Mouse (Mus musculus): ENCODE results near the gene Pgf. TPM values are rescaled to one million over a fixed set of nuclear protein-coding genes. Genes with fewer than 3 reads are reported as not detected.

Gene Pgf
- 0.52 and 0.56 TPM in 2 replicates for polyA plus RNA-seq (2015; fragmentation: Nextera tagmentation; extraction: Ambion mirVana)

DNA sequence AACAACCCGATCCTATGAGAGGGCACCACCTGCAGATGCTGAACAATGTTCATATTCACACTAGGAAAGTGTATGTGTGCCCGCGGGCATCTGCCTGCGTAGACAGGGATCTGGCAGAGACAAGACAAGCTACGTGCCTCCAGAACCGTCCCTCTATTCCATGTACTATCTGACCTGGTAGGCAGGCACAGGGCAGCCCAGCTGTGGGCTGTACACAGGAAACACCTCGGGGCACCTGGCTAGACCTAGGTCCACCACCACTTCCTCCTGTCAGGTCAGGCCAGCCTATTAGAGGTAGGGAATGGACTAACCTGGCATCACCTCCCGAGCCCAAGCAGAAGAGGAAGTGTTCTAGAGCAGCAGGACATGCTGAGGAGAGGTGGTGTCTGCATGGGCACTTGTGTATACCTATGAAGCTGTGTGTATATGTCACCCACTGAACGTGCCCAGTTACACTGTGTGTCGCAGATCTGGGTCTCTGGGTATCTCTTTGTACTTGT, at the start of gene Pgf:
Pgf (minus strand) TSS at position 51 of the 500 bp plus-strand sequence.
- no peak for ATAC-seq (ENCODE audit: insufficient read depth)
- Histone ChIP-seq H3K4me2 (peak within 1 kb of the TSS; percentile 65), H3K9me3 (replicated peaks) (no peaks in the 10 kb centered on the region), H3K36me3 (replicated peaks) (no peaks in the 10 kb centered on the region), H3K4me3 (replicated peaks) (peak within 1 kb of the TSS; percentile 38), H3K27me3 (peaks cover 73% of the 10 kb centered on the region), H3K27ac (replicated peaks) (no peak within 1 kb of the TSS), H3K4me1 (replicated peaks) (peaks cover 16% of the 10 kb centered on the region), H3K9ac (no peak within 1 kb of the TSS)
- WGBS (ENCODE audit: insufficient replicate concordance): 47% methylated on average over 10 of the region's 10 CpGs

DNA sequence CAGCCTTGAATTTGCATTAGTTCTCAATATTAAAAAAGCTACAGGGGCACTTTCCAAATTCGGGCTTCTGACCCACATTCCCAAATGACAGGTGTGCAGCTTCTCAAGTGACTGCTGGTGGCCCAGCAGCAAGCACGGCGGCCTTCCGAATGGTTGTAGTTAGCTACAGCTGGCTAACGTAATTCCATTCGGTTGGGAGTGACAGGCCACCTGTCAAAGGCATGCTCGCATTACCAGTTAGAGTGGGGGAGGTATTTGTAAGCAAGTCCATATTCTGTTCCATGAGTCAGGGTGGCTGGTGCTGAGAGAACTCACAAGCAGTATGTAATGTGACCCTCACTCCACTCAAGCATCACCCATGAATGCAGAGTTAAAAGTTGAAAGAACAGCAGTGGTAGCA, 49.6 kb upstream of the Pgf start:
- no peak for ATAC-seq (ENCODE audit: insufficient read depth)
- Histone ChIP-seq H3K4me2 (no peak overlapping the region), H3K4me3 (replicated peaks) (no peak overlapping the region), H3K27me3 (no peaks in the 10 kb centered on the region), H3K36me3 (replicated peaks) (peaks cover 47% of the 10 kb centered on the region), H3K4me1 (replicated peaks) (no peaks in the 10 kb centered on the region), H3K27ac (replicated peaks) (no peak overlapping the region), H3K9ac (no peak overlapping the region), H3K9me3 (replicated peaks) (no peaks in the 10 kb centered on the region)
- 72% methylated on average over 7 of the region's 7 CpGs for WGBS (ENCODE audit: insufficient replicate concordance)

DNA sequence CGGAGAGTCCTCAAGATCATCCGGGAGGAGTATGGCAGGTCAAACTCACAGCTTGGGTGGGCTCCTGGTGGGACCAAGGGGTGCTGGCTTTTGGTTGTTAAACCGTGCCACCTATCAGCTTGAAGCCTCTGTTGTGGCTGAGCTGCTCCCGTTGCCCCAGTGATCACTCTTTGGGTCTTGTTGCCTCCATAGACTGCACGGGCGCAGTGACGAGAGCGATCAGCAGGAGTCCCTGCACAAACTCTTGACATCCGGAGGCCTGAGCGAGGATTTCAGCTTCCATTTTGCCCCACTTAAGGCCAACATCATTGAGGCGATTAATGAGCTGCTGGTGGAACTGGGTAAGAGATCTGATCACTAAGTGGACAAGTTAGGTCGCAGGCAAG, 42.3 kb upstream of the Pgf start:
- H3K27ac ChIP-seq (replicated peaks): peak overlapping the region; percentile 81
- H3K4me2 ChIP-seq: peak overlapping the region; percentile 91
- no peaks in the 10 kb centered on the region for H3K27me3 ChIP-seq
- peaks cover 27% of the 10 kb centered on the region for H3K4me1 ChIP-seq (replicated peaks)
- no peak for ATAC-seq (ENCODE audit: insufficient read depth)
- H3K4me3 ChIP-seq (replicated peaks): peak overlapping the region; percentile 97
- peak overlapping the region; percentile 84 for H3K9ac ChIP-seq
- 2% methylated on average over 12 of the region's 12 CpGs for whole genome bisulfite sequencing (ENCODE audit: insufficient replicate concordance)
- peaks cover 41% of the 10 kb centered on the region for H3K36me3 ChIP-seq (replicated peaks)
- H3K9me3 ChIP-seq (replicated peaks): no peaks in the 10 kb centered on the region

DNA sequence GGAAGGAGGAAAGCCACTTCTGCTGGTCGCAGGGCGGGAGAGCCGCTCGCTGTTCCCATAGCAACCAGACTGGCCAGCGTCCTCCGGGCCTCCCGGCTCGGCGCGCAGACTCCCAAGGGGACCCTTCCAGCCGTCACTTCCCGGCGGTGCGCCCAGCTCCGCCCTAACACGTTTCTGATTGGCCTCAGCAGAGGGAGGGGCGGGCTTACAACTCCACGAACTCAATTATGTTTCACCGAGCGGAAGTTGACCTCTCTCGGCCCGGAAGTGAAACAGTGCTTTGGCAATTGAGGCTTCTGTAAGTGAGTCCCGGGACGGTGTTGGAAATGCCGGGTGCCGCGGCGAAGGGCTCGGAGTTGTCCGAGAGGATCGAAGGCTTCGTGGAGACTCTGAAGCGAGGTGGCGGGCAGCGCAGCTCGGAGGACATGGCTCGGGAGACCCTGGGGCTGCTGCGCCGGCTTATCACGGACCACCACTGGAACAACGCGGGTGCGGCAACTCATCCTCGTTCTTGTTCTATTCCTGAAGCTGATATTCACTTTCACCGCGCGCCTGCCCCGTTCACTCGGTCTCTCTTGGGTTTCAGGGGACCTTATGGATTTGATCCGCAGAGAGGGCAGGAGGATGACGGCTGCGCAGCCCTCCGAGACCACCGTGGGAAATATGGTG, 41.8 kb upstream of the Pgf start, which contains the start of gene Eif2b2:
Eif2b2 (plus strand) TSS at position 246 of the 669 bp plus-strand sequence.
- peak; percentile 100 for ATAC-seq (ENCODE audit: insufficient read depth)
- peaks cover 36% of the 10 kb centered on the region for H3K36me3 ChIP-seq (replicated peaks)
- peak within 1 kb of the TSS; percentile 81 for H3K27ac ChIP-seq (replicated peaks)
- H3K27me3 ChIP-seq: no peaks in the 10 kb centered on the region
- WGBS (ENCODE audit: insufficient replicate concordance): under 1% methylated on average over 54 of the region's 54 CpGs
- peaks cover 27% of the 10 kb centered on the region for H3K4me1 ChIP-seq (replicated peaks)
- no peaks in the 10 kb centered on the region for H3K9me3 ChIP-seq (replicated peaks)
- H3K9ac ChIP-seq: peak within 1 kb of the TSS; percentile 84
- peak within 1 kb of the TSS; percentile 97 for H3K4me3 ChIP-seq (replicated peaks)
- H3K4me2 ChIP-seq: peak within 1 kb of the TSS; percentile 91

DNA sequence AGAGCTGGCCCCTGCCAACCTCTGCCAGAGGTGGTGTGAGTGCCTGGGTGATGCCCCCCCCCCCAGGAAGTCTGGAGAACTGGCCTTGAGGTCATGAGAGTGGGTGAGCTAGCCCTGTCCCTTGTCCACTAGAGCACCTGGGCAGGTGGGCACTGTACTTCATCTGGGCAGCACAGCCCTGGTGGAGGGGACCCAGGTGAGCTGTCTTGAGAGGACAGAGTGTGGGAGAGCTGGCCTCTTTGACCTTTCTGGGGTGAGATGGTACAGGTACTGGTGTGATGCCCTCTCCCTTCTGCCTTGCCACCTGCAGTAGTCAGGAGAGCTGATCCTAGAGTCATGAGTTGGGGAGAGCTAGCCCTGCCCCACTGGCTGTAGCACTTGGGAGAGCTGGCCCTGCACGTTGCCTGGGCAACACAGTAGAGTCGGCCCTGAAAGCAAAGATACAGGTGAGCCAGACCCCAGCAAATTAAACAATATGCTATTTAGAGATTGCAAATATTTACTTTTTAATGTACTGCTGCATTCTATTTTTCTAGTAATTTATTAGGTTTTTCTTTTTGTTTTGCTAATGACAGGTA, 40.2 kb upstream of the Pgf start:
- Histone ChIP-seq H3K9me3 (replicated peaks) (no peaks in the 10 kb centered on the region), H3K36me3 (replicated peaks) (peaks cover 21% of the 10 kb centered on the region), H3K9ac (no peak overlapping the region), H3K4me2 (no peak overlapping the region), H3K4me1 (replicated peaks) (peaks cover 27% of the 10 kb centered on the region), H3K27ac (replicated peaks) (no peak overlapping the region), H3K4me3 (replicated peaks) (no peak overlapping the region), H3K27me3 (no peaks in the 10 kb centered on the region)
- 57% methylated on average over 2 of the region's 2 CpGs for WGBS (ENCODE audit: insufficient replicate concordance)
- no peak for ATAC-seq (ENCODE audit: insufficient read depth)

DNA sequence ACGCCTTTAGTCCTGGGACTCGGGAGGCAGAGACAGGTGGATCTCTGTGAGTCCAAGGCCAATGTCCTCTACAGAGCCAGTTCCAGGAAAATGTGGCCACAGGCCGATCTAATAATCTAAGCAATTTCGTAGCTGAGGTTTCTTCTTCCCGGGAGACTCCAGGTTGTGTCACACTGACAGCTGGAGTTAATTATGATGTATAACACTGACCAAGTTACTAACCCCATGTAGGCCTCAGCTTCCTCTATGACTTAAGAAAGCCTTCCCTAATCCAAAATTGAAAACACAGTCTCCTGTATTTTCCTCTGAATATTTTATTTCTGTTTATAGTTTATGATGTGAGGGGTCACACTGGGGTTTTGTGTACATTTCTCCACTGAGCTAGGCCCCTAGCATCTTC, 37.4 kb upstream of the Pgf start:
- Histone ChIP-seq H3K4me3 (replicated peaks) (no peak overlapping the region), H3K27me3 (no peaks in the 10 kb centered on the region), H3K4me1 (replicated peaks) (peaks cover 12% of the 10 kb centered on the region), H3K9ac (no peak overlapping the region), H3K4me2 (no peak overlapping the region), H3K36me3 (replicated peaks) (no peaks in the 10 kb centered on the region), H3K9me3 (replicated peaks) (no peaks in the 10 kb centered on the region), H3K27ac (replicated peaks) (no peak overlapping the region)
- WGBS (ENCODE audit: insufficient replicate concordance): 70% methylated on average over 5 of the region's 5 CpGs
- no peak for ATAC-seq (ENCODE audit: insufficient read depth)

DNA sequence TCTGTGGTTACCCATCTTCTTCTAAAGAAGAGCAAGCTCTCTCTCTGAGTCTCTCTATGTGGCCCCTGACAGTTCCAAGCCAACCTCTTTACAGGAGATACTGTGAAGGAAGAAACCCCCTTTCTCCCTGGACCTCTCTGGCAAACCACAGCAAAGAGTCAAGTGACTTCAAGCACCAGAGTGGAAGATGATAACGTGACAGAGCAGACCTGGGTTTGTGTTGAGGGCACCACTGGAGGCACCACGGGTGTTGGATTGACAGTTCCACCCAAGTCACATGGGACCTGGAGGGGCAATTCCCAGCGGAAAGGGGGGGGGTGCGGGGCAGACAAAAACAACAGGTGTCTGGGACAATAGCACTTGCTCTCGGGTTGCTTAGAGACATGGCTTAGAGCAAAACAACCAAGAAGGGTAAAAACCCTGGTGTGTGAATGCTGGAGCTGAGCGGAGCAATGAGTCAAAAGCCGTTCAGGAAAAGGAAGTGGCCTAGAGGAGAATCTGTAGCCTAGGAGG, 31.2 kb upstream of the Pgf start:
- H3K4me2 ChIP-seq: no peak overlapping the region
- no peak overlapping the region for H3K27ac ChIP-seq (replicated peaks)
- peaks cover 4% of the 10 kb centered on the region; the same call in 1 of the 2 replicates for H3K27me3 ChIP-seq
- H3K4me3 ChIP-seq (replicated peaks): no peak overlapping the region
- H3K9ac ChIP-seq: no peak overlapping the region
- no peaks in the 10 kb centered on the region for H3K9me3 ChIP-seq (replicated peaks)
- H3K4me1 ChIP-seq (replicated peaks): no peaks in the 10 kb centered on the region
- WGBS (ENCODE audit: insufficient replicate concordance): 15% methylated on average over 7 of the region's 7 CpGs
- ATAC-seq (ENCODE audit: insufficient read depth): no peak
- H3K36me3 ChIP-seq (replicated peaks): no peaks in the 10 kb centered on the region

DNA sequence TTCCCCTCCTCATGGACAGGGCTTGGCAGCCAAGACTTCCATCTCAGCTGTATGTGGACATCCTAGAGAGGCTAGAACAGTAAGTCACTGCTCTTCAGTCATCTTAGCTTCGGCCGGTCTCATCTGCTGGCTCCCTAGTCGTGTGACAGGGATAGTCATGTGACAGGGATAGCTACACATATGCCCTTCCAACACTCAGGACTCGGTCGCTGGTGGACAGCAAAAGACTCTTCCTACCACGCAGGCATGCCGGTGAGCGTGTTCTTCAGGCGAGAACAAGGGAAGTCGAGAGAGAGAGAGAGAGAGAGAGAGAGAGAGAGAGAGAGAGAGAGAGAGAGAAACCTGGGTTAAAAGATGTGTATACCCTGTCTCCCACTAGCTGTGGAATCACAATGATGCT, 27.8 kb upstream of the Pgf start:
- no peak for ATAC-seq (ENCODE audit: insufficient read depth)
- 74% methylated on average over 10 of the region's 10 CpGs for WGBS (ENCODE audit: insufficient replicate concordance)

DNA sequence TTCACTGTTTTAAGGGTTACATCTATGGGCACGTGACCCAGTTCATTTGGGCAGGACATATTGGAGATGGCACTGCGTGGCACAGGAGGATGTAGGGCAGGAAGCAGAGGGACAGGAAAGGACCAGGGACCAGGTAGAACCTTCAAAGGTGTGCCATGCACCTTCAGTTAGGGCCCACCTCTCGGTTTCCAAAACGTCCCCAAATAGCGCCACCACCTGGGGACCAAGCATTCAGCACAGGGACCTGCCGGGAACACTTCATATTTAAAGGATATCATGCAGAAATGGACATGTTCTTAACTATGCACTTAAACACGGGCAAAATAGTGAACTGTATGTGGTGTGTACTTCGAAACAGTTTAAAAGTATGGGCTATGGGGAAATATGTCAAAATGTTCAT, 26.5 kb upstream of the Pgf start:
- no peak overlapping the region for H3K9ac ChIP-seq
- H3K4me2 ChIP-seq: no peak overlapping the region
- 44% methylated on average over 8 of the region's 8 CpGs for WGBS (ENCODE audit: insufficient replicate concordance)
- no peaks in the 10 kb centered on the region for H3K36me3 ChIP-seq (replicated peaks)
- ATAC-seq (ENCODE audit: insufficient read depth): no peak
- no peak overlapping the region for H3K4me3 ChIP-seq (replicated peaks)
- no peak overlapping the region for H3K27ac ChIP-seq (replicated peaks)
- peaks cover 4% of the 10 kb centered on the region; the same call in 1 of the 2 replicates for H3K27me3 ChIP-seq
- H3K9me3 ChIP-seq (replicated peaks): no peaks in the 10 kb centered on the region
- H3K4me1 ChIP-seq (replicated peaks): no peaks in the 10 kb centered on the region

More for the DNA sequence above, 27.8 kb upstream of the Pgf start:
- no peaks in the 10 kb centered on the region for H3K9me3 ChIP-seq (replicated peaks)
- no peaks in the 10 kb centered on the region for H3K36me3 ChIP-seq (replicated peaks)
- no peak overlapping the region for H3K9ac ChIP-seq
- H3K4me2 ChIP-seq: no peak overlapping the region
- no peak overlapping the region for H3K4me3 ChIP-seq (replicated peaks)
- no peaks in the 10 kb centered on the region for H3K4me1 ChIP-seq (replicated peaks)
- H3K27ac ChIP-seq (replicated peaks): no peak overlapping the region
- H3K27me3 ChIP-seq: peaks cover 4% of the 10 kb centered on the region; the same call in 1 of the 2 replicates

DNA sequence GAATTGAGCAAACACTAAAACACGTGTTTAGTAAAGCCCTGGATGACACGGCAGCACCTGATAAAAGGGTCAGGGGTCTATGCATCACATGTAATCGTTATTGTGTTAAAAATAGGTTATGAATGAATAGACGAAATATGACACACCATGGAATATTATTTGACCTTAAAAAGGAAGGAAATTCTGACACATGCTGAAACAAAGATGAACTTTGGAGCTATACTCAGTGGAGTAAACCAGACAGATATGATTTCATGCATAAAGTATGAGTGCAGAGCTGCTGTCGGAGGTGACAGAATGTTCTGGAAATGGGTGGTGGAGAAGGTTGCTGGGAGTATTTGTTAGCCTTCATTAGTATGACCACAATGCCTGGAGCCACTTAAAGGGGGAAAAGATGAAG, 26.1 kb upstream of the Pgf start:
- ATAC-seq (ENCODE audit: insufficient read depth): no peak
- H3K4me1 ChIP-seq (replicated peaks): no peaks in the 10 kb centered on the region
- 54% methylated on average over 5 of the region's 5 CpGs for WGBS (ENCODE audit: insufficient replicate concordance)

DNA sequence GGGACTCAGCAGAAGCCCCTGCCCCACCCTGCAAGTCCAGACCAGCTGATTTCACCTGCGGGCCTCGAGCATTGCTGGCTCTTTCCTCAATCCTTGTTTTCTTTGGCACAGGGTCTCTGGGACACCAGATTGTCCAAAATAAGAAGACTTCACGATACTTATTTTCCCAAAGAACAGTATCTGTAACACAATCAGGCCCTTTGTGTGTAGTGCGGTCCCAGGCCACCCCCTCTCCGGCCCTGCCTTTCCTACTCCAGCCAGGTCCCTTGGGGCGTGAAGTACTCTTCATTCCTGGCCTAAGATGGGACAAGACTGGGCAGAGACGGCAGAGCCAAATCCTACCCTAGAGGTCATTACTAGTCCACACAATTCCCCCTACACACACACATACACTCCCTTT, 24.6 kb upstream of the Pgf start:
- Histone ChIP-seq H3K9ac (no peak overlapping the region), H3K27me3 (no peaks in the 10 kb centered on the region), H3K4me3 (replicated peaks) (no peak overlapping the region), H3K4me2 (no peak overlapping the region), H3K27ac (replicated peaks) (no peak overlapping the region), H3K9me3 (replicated peaks) (no peaks in the 10 kb centered on the region), H3K4me1 (replicated peaks) (no peaks in the 10 kb centered on the region), H3K36me3 (replicated peaks) (no peaks in the 10 kb centered on the region)
- ATAC-seq (ENCODE audit: insufficient read depth): no peak
- WGBS (ENCODE audit: insufficient replicate concordance): 71% methylated on average over 7 of the region's 7 CpGs

More for the DNA sequence above, 26.1 kb upstream of the Pgf start:
- Histone ChIP-seq H3K9ac (no peak overlapping the region), H3K9me3 (replicated peaks) (no peaks in the 10 kb centered on the region), H3K4me3 (replicated peaks) (no peak overlapping the region), H3K36me3 (replicated peaks) (no peaks in the 10 kb centered on the region), H3K4me2 (no peak overlapping the region), H3K27ac (replicated peaks) (no peak overlapping the region), H3K27me3 (peaks cover 3% of the 10 kb centered on the region; the same call in 1 of the 2 replicates)

All from liver, embryonic 15.5 days (tissue).